Mouse (Mus musculus) embryonic fibroblast, embryonic 13.5 days (primary cell): Measurements from ENCODE around the gene Artn. TPM values are rescaled to one million over a fixed set of nuclear protein-coding genes. Genes with fewer than 3 reads are reported as not detected.

Experiments
- H3K27ac ChIP-seq: 2 replicates; pipeline ENCODE4 v1.5.1; 2012; ENCODE audit warnings: low read length, control low read depth, inconsistent platforms; ENCODE audit not compliant: insufficient read depth
- H3K4me1 ChIP-seq: 2 replicates; pipeline ENCODE4 v1.6.1; 2011; ENCODE audit warnings: low read length; ENCODE audit not compliant: control insufficient read depth, insufficient read depth
- H3K4me3 ChIP-seq: 2 replicates; pipeline ENCODE4 v1.5.1; 2011; ENCODE audit warnings: mild to moderate bottlenecking, control low read depth, low read length; ENCODE audit not compliant: insufficient read depth
- CTCF ChIP-seq: IDR thresholded peaks from 2 replicates; pipeline ENCODE4 v1.5.1; 2011; ENCODE audit warnings: mild to moderate bottlenecking, control low read depth, low read length, moderate library complexity, borderline replicate concordance; ENCODE audit not compliant: insufficient read depth
- POLR2A ChIP-seq: IDR thresholded peaks from 2 replicates; pipeline ENCODE4 v1.6.1; 2011; ENCODE audit warnings: low read depth, mild to moderate bottlenecking, control low read depth, low read length, moderate library complexity
- polyA plus RNA-seq: library from polyadenylated mRNA; stranded (reverse); fragments of >200 nt; gene quantifications from 2 replicates; pipeline ENCODE4 v1.2.4, GENCODE M21; 2011; ENCODE audit warnings: low read depth; ENCODE audit not compliant: missing spikeins, insufficient read length

Gene Artn
- polyA plus RNA-seq, 1 experiment, result 5.8 TPM

DNA sequence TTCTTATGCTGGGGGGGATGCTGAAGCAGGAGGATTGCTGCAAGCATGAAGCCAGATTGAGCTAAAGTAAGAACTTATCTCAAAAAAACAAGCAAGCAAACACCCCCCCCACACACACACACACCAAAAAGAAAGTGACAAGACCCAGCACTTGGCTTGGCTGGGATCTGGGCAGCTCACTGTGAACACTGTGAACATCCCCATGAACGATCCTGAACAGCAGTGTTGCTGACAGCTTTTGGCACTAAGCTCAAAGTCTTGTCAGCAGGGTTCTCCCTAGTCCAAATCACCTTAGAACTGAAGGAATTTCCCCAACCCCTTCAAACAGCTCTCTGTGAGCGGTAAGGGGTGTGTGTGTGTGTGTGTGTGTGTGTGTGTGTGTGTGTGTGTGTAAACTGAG is 6.1 kb downstream of the Artn start:
- no peak overlapping the region for H3K27ac ChIP-seq
- TF ChIP-seq CTCF, result no peak
- no peak for TF ChIP-seq POLR2A
- H3K4me1 ChIP-seq, result no peaks in the 10 kb centered on the region
- no peak overlapping the region for H3K4me3 ChIP-seq

DNA sequence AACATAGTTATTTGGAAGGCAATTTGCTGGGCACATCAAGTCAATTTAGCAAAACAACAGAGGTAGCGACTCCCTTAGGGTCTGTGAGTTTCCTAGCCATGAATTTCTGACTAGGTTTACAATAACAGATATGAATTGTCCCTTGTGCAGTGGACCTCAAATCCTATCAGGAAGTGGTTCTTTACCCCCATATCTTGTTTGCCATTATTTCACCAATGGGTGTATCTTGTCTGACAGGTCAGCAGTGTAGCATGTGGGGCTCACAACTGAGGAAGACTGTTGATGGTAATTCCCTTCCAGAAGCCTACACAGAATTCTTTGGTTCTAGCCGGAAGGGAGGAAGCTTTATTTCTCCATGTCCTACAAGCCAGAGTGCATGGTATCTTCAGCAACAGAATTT is 8.2 kb downstream of the Artn start:
- TF ChIP-seq CTCF (no peak), POLR2A (no peak)
- H3K4me1 ChIP-seq, result no peaks in the 10 kb centered on the region
- H3K27ac ChIP-seq, result no peak overlapping the region
- no peak overlapping the region for H3K4me3 ChIP-seq

DNA sequence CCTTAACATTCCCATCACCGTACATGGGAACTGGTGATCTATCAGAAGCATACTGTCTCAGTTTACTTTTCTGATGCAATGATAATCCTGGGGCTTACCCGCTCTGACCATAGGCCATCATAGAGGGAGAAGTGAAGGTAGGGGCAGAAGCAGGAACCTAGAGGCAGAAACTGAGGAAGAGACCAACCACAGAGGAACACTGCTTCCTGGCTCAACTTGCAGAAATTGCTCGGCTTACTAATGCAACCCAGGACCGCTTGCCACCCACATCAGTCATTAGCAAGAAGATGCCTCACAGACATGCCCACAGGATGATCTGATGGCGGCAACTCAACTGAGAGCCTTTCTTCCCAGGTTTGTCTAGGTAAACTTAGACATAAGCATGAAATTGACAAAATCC is 10.8 kb downstream of the Artn start:
- Histone ChIP-seq H3K27ac (no peak overlapping the region), H3K4me3 (no peak overlapping the region), H3K4me1 (no peaks in the 10 kb centered on the region)
- TF ChIP-seq POLR2A, result no peak

DNA sequence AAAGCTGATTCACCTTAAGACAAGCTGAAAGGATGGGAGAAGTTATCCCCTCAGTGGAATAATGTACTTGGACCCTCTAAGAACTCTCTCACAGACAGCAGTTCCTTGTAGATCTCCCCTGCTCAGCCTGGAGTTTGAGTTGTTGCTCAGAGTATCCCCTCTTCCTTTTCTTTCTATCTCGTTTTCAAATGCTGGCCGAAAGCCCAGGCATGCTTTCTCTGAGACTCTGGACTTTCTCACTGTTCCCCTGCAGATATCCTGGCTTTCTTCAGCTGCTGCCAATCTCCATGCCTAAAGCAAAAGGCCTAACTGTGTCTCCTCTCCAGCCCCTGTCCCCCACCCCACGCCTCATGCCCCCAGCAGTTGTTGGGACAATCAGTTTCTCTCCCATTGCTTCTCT is 11.3 kb downstream of the Artn start:
- no peak overlapping the region for H3K27ac ChIP-seq

DNA sequence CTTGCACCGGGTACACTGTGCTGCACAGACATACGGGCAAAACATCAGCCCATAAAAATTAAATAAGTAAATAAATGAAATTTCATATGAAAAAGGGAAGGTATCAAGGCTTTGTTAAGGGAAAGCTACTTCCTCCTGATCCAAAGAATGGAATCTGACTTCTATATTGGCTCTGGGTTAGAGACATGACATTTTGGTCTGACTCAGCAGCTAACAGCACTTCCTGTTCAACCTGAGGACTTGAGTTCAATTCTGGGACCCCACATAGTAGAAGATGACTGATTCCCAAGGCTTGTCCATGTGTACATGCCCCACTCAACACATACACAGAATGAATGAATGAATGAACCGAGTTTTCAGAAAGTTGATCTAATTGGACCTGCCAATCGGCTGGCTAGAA is 11.7 kb downstream of the Artn start:
- H3K4me1 ChIP-seq, result no peaks in the 10 kb centered on the region; the same call in 1 of the 2 replicates
- no peak for TF ChIP-seq POLR2A
- TF ChIP-seq CTCF, result no peak
- H3K27ac ChIP-seq, result no peak overlapping the region
- H3K4me3 ChIP-seq, result no peak overlapping the region

More for the DNA sequence above, 11.3 kb downstream of the Artn start:
- H3K4me3 ChIP-seq, result no peak overlapping the region
- no peaks in the 10 kb centered on the region; the same call in 1 of the 2 replicates for H3K4me1 ChIP-seq
- TF ChIP-seq POLR2A (no peak), CTCF (no peak)

DNA sequence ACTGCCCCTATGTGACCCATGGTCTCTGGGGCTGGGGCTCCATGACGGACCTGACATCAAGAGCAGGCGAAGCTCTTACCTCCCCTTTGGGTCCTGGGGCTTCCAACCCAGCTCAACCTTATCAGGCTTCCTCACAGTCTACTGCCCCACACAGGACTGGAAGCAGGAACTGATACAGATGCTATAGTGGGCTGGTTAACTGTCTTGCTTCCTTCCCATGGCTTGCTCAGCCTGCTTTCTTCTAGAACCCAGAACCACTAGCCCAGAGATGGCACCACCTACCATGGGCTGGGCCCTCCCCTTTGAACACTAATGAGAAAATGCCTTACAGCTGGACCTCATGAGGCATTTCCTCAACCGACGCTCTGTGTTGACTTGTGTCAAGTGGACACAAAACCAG is 12.2 kb downstream of the Artn start:
- Histone ChIP-seq H3K4me3 (no peak overlapping the region), H3K27ac (no peak overlapping the region), H3K4me1 (no peaks in the 10 kb centered on the region; the same call in 1 of the 2 replicates)
- TF ChIP-seq POLR2A (no peak), CTCF (no peak)

DNA sequence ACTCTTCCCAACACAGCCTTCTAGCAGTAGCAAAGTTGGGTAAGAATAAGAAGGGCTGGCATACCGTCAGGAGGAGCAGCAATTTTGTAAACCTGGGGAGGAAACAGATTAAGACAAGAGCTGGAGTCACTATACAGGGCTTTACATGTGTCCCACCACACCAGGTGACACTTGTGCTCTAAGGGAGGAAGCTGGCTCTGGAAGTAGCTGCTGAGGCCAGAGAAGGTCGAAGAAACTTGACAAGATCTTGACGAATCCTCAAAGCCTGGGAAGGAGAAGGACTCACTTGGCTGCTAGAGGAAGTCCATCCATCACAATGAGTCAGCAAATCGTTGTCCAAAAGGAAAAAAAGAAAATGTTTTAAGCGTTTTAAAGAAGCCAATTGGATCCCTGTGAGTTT is 13.2 kb downstream of the Artn start:
- H3K27ac ChIP-seq, result no peak overlapping the region
- H3K4me1 ChIP-seq, result no peaks in the 10 kb centered on the region; the same call in 1 of the 2 replicates
- no peak overlapping the region for H3K4me3 ChIP-seq
- TF ChIP-seq CTCF (no peak), POLR2A (no peak)

DNA sequence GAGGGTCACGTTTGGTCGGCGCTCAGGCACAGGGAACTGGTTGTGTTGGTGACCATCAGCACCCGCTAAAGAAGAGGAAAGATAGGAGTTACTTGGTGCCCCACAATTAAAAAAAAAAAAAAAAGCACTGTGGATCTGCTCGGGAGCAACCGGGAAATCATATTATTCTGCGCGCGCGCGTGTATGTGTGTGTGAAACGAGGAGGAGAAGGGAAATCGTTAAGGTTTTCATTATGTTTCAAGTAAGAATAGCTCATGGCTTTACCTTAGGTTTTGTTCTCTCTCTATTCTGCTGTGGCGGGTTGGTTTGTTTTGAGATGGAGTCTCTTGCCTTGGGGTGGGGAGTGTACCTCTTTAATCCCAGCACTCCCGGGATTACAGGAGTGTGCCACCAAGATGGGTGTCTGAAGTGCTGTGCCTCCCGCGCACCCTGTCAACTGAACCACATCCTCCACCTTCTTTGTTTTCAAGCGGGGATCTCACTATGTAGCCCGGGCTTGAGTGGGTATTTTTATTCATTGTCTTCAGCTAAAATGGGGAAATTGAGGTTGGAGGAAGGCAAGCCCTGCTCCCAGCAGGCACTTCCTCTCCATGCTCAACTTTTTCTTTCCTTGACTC is 14.0 kb downstream of the Artn start:
- Histone ChIP-seq H3K4me3 (peak overlapping the region; percentile 82), H3K27ac (no peak overlapping the region), H3K4me1 (no peaks in the 10 kb centered on the region; the same call in 1 of the 2 replicates)
- no peak for TF ChIP-seq CTCF

DNA sequence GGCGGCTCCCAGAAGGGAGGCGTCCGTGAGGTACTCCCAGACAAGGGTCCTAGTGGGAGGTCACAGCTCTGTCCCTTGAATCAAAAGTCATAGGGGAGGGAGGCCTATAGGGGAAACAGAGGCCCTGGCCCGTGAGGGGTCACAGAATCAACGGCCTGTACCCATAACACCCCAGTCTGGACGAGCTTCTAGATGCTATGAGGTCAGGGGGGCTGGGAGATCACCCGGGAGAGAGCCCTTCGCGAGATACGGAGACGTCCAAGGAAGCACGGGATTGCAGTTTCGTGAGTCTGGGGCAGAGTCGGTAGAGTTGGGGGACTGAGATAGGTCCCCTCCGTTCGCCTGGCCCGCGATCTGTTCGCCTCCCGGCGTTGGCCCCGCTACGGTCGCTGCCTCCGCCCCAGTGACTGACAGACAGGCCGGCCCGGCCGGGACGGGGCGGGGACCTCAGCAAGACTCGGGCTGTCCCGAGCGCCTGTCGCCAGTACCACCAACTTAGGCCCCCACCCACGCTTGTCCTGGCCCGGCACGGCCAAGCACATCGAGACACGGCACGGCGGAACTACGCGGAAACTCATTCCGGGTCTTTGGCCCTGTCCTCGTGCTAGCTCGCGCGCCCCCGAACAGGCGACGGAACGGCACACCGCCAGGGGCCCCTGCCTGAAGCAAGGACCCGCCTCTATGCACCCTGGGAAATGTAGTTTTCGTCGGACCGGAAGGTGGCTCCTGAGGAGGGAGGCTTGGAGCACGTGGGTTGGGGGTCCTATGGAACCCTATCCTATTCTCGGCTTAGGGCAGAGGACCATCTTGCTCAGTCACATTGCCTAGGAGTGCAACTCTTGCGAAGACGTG is 14.7 kb downstream of the Artn start, which contains the start of gene Ipo13:
Gene Ipo13 (minus strand): TSS at position 409 of the 852 bp plus-strand sequence.
- Histone ChIP-seq H3K27ac (peak within 1 kb of the TSS; percentile 58), H3K4me3 (peak within 1 kb of the TSS; percentile 82), H3K4me1 (no peaks in the 10 kb centered on the region; the same call in 1 of the 2 replicates)
- TF ChIP-seq POLR2A (peak; percentile 87), CTCF (no peak)

DNA sequence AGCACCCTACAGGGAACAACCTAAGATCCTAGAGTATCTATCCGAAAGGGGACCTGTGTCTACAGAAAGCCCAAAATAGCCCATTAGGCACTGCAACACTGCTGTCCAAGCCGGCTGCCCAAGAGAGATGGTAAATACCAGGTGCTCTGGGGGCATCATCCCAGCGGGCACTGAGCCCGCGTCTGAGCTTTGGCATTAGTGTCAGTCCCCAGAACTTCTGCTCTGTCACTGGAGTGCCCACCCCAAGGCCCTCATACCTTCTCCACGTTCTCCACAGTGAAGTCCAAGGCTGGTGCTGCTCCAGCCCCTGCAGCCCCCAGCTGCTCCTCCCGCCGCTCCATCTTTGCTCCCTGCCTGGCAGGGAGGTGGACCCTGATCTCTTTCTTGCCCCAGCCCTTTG is 15.5 kb downstream of the Artn start:
- Histone ChIP-seq H3K4me3 (peak overlapping the region; percentile 82), H3K4me1 (no peaks in the 10 kb centered on the region; the same call in 1 of the 2 replicates), H3K27ac (no peak overlapping the region)
- TF ChIP-seq POLR2A (no peak), CTCF (no peak)
